Mouse (Mus musculus) midbrain, postnatal 0 days (tissue): ENCODE measurements at regions not wholly inside any gene's neighbourhood (a gene's known extent, or its start where the extent isn't known, plus 50 kb on each side); places are given as distances from the start of the nearest gene placed in this dataset.

Source experiments
- ATAC-seq: fragments of 200-750 bp; cut with Nextera tagmentation; 2 replicates; pipeline ENCODE4 v1.8.0; 2017; ENCODE audit warnings: moderate number of reproducible peaks, mild to moderate bottlenecking, moderate TSS enrichment, moderate library complexity; ENCODE audit not compliant: low FRiP score
- DNase-seq: peaks from one replicate; pipeline ENCODE4 v3.0.0-alpha.2; 2015; ENCODE audit warnings: low spot score
- H3K27ac ChIP-seq: fragments of 300-500 bp; sonication (generic); 2 replicates; pipeline ENCODE4 v1.5.1; 2014; ENCODE audit warnings: low read depth, mild to moderate bottlenecking, low read length, mixed read lengths
- H3K27me3 ChIP-seq: fragments of 300-500 bp; sonication (generic); 2 replicates; pipeline ENCODE4 v1.6.1; 2014; ENCODE audit warnings: low read length, control low read depth, mixed read lengths; ENCODE audit not compliant: insufficient read depth
- H3K36me3 ChIP-seq: fragments of 300-500 bp; sonication (generic); 2 replicates; pipeline ENCODE4 v1.6.1; 2014; ENCODE audit warnings: low read length, control low read depth, mixed read lengths; ENCODE audit not compliant: insufficient read depth
- H3K4me1 ChIP-seq: fragments of 300-500 bp; sonication (generic); 2 replicates; pipeline ENCODE4 v1.6.1; 2014; ENCODE audit warnings: mild to moderate bottlenecking, control low read depth, antibody characterized with exemption, low read length, mixed read lengths; ENCODE audit not compliant: insufficient read depth
- H3K4me2 ChIP-seq: fragments of 300-500 bp; sonication (generic); 2 replicates; pipeline ENCODE4 v1.6.1; 2014; ENCODE audit warnings: low read depth, mild to moderate bottlenecking, low read length, mixed read lengths; ENCODE audit not compliant: poor library complexity, severe bottlenecking
- H3K4me3 ChIP-seq: fragments of 300-500 bp; sonication (generic); 2 replicates; pipeline ENCODE4 v1.5.1; 2014; ENCODE audit warnings: low read depth, mild to moderate bottlenecking, low read length, moderate library complexity
- H3K9ac ChIP-seq: fragments of 300-500 bp; sonication (generic); replicated peaks from 2 replicates; pipeline ENCODE4 v1.6.1; 2014; ENCODE audit warnings: mild to moderate bottlenecking, low read length, moderate library complexity, mixed read lengths; ENCODE audit not compliant: poor library complexity, severe bottlenecking
- H3K9me3 ChIP-seq: fragments of 300-500 bp; sonication (generic); 2 replicates; pipeline ENCODE4 v1.6.1; 2016; ENCODE audit warnings: low read length, control low read depth
- CTCF ChIP-seq: IDR thresholded peaks from 2 replicates; pipeline ENCODE4 v1.5.1; 2016; ENCODE audit warnings: antibody characterized with exemption, mild to moderate bottlenecking
- WGBS: fragments of 180-500 bp; shearing (Covaris S2); extraction: QIAGEN DNeasy Blood & Tissue Kit; methylation state at CpG from one replicate; pipeline ENCODE4 v1.1.7; 2014; 5-methylcytosine and 5-hydroxymethylcytosine counted together

DNA sequence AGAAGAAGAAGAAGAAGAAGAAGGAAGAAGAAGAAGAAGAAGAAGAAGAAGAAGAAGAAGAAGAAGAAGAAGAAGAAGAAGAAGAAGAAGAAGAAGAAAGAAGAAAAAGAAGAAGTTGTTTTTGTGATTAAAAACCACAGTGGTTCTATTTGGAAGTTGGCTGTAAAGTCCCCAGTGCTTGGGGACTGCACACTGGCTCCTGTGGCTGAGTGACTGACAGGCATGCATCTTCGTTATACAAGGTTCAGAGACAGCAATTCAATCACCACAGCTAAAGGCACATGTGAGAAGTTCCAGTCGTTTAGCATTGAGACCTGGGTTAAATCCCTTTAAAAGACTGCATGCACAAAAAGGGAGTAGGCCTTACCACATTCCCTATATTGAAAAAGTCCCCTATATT lies 93.1 kb upstream of the Arhgap28 start:
- Histone ChIP-seq H3K4me2 (no peak overlapping the region), H3K4me3 (no peak overlapping the region), H3K27me3 (no peaks in the 10 kb centered on the region), H3K9ac (no peak overlapping the region), H3K36me3 (no peaks in the 10 kb centered on the region), H3K4me1 (no peaks in the 10 kb centered on the region), H3K9me3 (no peaks in the 10 kb centered on the region), H3K27ac (no peak overlapping the region)
- ATAC-seq = no peak
- no peak for DNase-seq
- 59% methylated on average over 2 of the region's 2 CpGs for WGBS
- no peak for TF ChIP-seq CTCF

- no peak for ATAC-seq
- H3K9ac ChIP-seq = no peak overlapping the region
- H3K4me3 ChIP-seq = no peak overlapping the region
- 86% methylated on average over 6 of the region's 6 CpGs for WGBS
- no peak overlapping the region for H3K27ac ChIP-seq
- no peaks in the 10 kb centered on the region for H3K4me1 ChIP-seq
- H3K36me3 ChIP-seq = no peaks in the 10 kb centered on the region
- DNase-seq = no peak
- no peaks in the 10 kb centered on the region for H3K27me3 ChIP-seq
- no peak overlapping the region for H3K4me2 ChIP-seq
- no peak for TF ChIP-seq CTCF
- H3K9me3 ChIP-seq = no peaks in the 10 kb centered on the region
Observed at GRCm38 (mm10) chr17:68097436-68097835, 93.5 kb upstream of the Arhgap28 start.

GRCm38 (mm10) chr17:68100093-68100492 lies 96.2 kb upstream of the Arhgap28 start:
- Histone ChIP-seq H3K27ac (no peak overlapping the region), H3K4me3 (no peak overlapping the region)
- TF ChIP-seq CTCF = no peak

DNA sequence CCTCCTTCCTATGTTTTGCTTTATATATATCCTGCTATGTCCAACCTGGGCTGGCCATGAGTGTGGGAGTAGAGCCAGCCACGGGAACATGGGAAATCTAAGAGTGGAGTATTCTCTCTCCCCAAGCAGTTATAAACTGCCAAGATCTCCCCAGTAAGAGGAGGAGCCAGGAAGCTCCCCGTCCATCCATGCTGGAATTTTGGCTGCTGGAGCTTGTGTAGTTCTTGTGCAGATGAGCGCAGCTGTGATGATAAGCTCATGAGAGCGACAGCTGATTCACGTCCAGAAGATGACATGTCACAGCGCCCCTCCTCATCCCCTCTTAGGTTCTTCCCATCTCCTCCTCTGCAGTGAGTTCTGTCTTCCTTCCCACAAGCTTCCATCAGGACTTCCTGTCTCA lies 99.4 kb upstream of the Arhgap28 start:
- 82% methylated on average over 6 of the region's 6 CpGs for WGBS
- H3K27ac ChIP-seq = no peak overlapping the region

More at GRCm38 (mm10) chr17:68100093-68100492, 96.2 kb upstream of the Arhgap28 start:
- no peaks in the 10 kb centered on the region for H3K36me3 ChIP-seq
- H3K9ac ChIP-seq = no peak overlapping the region
- H3K4me1 ChIP-seq = no peaks in the 10 kb centered on the region
- 75% methylated on average over 2 of the region's 2 CpGs for WGBS
- H3K9me3 ChIP-seq = no peaks in the 10 kb centered on the region
- no peak overlapping the region for H3K4me2 ChIP-seq
- no peaks in the 10 kb centered on the region for H3K27me3 ChIP-seq
- no peak for DNase-seq
- no peak for ATAC-seq

DNA sequence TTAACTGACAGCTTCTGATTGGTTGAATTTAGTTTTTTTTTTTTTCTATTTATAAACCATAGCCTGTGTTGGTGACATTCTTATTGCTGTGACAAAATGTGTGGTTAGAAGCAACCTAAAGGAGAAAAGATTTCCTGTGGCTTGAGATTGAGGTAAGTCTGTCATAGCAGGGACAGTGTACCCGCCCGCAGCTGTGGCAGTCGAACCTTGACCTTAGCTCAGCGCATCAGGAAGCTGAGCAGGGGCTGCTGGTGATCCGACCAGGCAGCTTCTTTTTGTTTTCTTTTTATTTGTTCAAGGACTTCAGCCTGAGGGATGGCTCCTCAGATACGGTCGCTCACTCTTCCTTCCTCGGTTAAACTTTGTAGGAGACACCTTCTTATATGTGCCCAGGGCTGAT lies 102.4 kb upstream of the Arhgap28 start:
- Histone ChIP-seq H3K4me2 (no peak overlapping the region), H3K4me1 (no peaks in the 10 kb centered on the region), H3K9ac (no peak overlapping the region), H3K4me3 (no peak overlapping the region), H3K9me3 (no peaks in the 10 kb centered on the region), H3K27ac (no peak overlapping the region), H3K27me3 (no peaks in the 10 kb centered on the region), H3K36me3 (no peaks in the 10 kb centered on the region)
- ATAC-seq (no peak), DNase-seq (no peak)
- 73% methylated on average over 8 of the region's 8 CpGs for WGBS
- no peak for TF ChIP-seq CTCF

More for the DNA sequence above, 99.4 kb upstream of the Arhgap28 start:
- Histone ChIP-seq H3K4me2 (no peak overlapping the region), H3K27me3 (no peaks in the 10 kb centered on the region), H3K4me1 (no peaks in the 10 kb centered on the region), H3K9me3 (no peaks in the 10 kb centered on the region), H3K4me3 (no peak overlapping the region), H3K36me3 (no peaks in the 10 kb centered on the region), H3K9ac (no peak overlapping the region)
- no peak for TF ChIP-seq CTCF
- ATAC-seq (no peak), DNase-seq (no peak)

- peak; percentile 36 for DNase-seq
Observed at GRCm38 (mm10) chr17:68107875-68108274, 104.0 kb upstream of the Arhgap28 start.

More at GRCm38 (mm10) chr17:68107875-68108274, 104.0 kb upstream of the Arhgap28 start:
- H3K9ac ChIP-seq = no peak overlapping the region
- ATAC-seq = no peak
- no peak for TF ChIP-seq CTCF
- no peaks in the 10 kb centered on the region for H3K4me1 ChIP-seq
- no peak overlapping the region for H3K27ac ChIP-seq
- H3K9me3 ChIP-seq = no peaks in the 10 kb centered on the region
- WGBS = 82% methylated on average over 5 of the region's 5 CpGs
- no peak overlapping the region for H3K4me2 ChIP-seq
- no peaks in the 10 kb centered on the region for H3K27me3 ChIP-seq
- no peak overlapping the region for H3K4me3 ChIP-seq
- H3K36me3 ChIP-seq = no peaks in the 10 kb centered on the region
